Mouse (Mus musculus) hindbrain, embryonic 10.5 days (tissue): Measurements from ENCODE around the gene Rhob. TPM values are rescaled to one million over a fixed set of nuclear protein-coding genes. Genes with fewer than 3 reads are reported as not detected.

Experiments
- DNase-seq: peaks from one replicate; pipeline ENCODE4 v3.0.0-alpha.2; 2017; ENCODE audit warnings: low spot score
- H3K27ac ChIP-seq: fragments of 300-500 bp; sonication (generic); 2 replicates; pipeline ENCODE4 v1.5.1; 2016; ENCODE audit warnings: mild to moderate bottlenecking, moderate library complexity
- H3K27me3 ChIP-seq: fragments of 300-500 bp; sonication (generic); 2 replicates; pipeline ENCODE4 v1.6.1; 2016; ENCODE audit warnings: mild to moderate bottlenecking; ENCODE audit not compliant: poor library complexity, insufficient read depth, severe bottlenecking
- H3K36me3 ChIP-seq: fragments of 300-500 bp; sonication (generic); 2 replicates; pipeline ENCODE4 v1.6.1; 2016; ENCODE audit warnings: mild to moderate bottlenecking, moderate library complexity
- H3K4me1 ChIP-seq: fragments of 300-500 bp; sonication (generic); replicated peaks from 2 replicates; pipeline ENCODE4 v1.6.1; 2016; ENCODE audit warnings: mild to moderate bottlenecking
- H3K4me3 ChIP-seq: fragments of 300-500 bp; sonication (generic); 2 replicates; pipeline ENCODE4 v1.5.1; 2016; ENCODE audit warnings: mild to moderate bottlenecking, moderate library complexity
- H3K9me3 ChIP-seq: fragments of 300-500 bp; sonication (generic); 2 replicates; pipeline ENCODE4 v1.6.1; 2016; ENCODE audit warnings: mild to moderate bottlenecking, moderate library complexity
- WGBS: fragments of 180-500 bp; shearing (Covaris S2); methylation state at CpG from one replicate; pipeline ENCODE4 v1.1.7; 2016; 5-methylcytosine and 5-hydroxymethylcytosine counted together
- polyA plus RNA-seq: library from polyadenylated mRNA; unstranded; fragments of >200 nt; fragmentation: Nextera tagmentation; extraction: Ambion mirVana; gene quantifications from 2 replicates; pipeline ENCODE4 v1.2.1, GENCODE M21; 2016

The Rhob gene
- 31.5 and 54.8 TPM in 2 replicates for polyA plus RNA-seq

DNA sequence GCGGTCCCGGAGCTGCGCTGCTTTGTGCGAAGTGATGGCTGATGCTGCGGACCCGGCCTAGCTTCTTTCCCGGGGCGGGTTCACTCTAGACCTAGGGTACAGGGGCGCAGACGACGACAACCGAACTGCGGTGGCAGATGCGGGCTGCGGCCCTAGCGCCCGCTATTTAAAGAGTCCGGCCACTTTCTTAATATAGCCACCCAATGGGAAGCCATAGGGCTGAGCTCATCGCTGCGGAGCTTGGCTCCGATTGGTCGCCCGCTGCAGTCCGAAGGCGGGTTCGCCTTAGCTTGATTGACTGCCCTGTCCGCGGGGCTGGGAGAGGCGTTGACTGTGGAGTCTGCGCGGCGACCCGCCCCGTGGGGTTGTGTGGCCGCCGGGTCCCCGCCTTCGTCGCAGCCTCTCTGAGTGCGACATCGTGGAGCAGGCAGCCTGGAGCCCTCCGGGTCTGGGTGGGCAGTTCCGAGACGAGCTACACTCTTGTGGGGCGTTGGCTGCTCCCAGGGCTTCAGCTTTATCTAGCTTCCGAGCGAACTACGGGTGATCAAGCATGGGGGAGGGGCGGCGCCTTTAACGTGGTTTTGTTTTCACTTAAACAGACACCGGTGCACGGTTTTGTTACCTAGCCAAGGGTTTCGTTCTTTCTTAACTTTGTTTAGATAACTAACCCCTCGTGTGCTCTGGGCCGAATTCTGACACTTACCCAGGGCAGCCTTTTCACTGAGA lies at the start of gene Rhob:
Gene Rhob, minus strand, starts transcription at position 139 of the 726 bp plus-strand sequence.
- H3K4me1 ChIP-seq = peaks cover 53% of the 10 kb centered on the region
- no peaks in the 10 kb centered on the region for H3K36me3 ChIP-seq
- under 1% methylated on average over 56 of the region's 56 CpGs for WGBS
- H3K4me3 ChIP-seq = peak within 1 kb of the TSS; percentile 92
- DNase-seq = peak; percentile 96
- H3K27me3 ChIP-seq = no peaks in the 10 kb centered on the region
- peak within 1 kb of the TSS; percentile 100 for H3K27ac ChIP-seq
- no peaks in the 10 kb centered on the region for H3K9me3 ChIP-seq

DNA sequence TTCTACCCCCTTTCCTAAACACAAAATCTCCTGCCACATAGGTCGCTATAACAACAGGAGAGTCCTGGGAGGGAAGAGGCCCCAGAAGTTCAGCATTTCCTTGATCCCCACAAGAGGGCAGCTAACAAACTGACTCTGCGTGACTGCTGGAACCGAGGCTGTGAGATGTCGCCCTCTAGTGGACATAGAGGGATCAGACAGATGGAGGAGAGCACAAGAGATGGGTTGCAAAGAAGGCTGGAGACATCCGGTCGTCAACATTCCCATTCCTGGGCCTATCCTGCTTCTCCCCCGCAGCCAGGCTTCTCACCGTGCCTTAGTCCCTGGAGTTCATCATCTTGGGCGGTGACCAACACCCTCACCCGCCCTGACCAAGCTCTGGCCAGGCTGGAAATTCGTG lies 47.5 kb upstream of the Rhob start:
- Histone ChIP-seq H3K36me3 (no peaks in the 10 kb centered on the region), H3K27me3 (no peaks in the 10 kb centered on the region), H3K4me1 (0 out of 2 replicates have a peak, but pooled peaks cover 4% of the 10 kb centered on the region), H3K27ac (no peak overlapping the region), H3K9me3 (no peaks in the 10 kb centered on the region), H3K4me3 (no peak overlapping the region)
- 18% methylated on average over 11 of the region's 11 CpGs for WGBS
- peak; percentile 80 for DNase-seq

DNA sequence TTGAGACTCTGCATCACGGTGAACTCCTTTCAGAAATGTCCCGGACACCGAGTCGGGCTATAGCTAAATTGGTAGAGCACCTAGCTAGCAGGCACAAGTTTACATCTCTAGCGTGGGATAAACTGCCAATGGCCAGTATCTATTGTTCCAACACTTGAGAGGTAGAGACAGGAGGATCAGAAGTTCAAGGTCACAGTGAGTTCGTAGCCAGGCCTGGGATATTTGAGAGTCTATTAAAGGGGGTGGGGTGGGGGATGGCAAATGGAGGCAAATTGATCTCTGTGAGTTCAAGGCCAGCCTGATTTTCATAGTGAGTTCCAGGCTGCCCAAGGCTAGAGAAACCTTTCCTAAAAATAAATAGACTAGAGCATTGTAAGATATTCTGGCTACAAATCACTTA lies 47.0 kb upstream of the Rhob start:
- H3K36me3 ChIP-seq = no peaks in the 10 kb centered on the region
- DNase-seq = no peak
- 90% methylated on average over 6 of the region's 6 CpGs for WGBS
- 0 out of 2 replicates have a peak, but pooled peaks cover 4% of the 10 kb centered on the region for H3K4me1 ChIP-seq
- no peaks in the 10 kb centered on the region for H3K9me3 ChIP-seq
- H3K27me3 ChIP-seq = no peaks in the 10 kb centered on the region
- no peak overlapping the region for H3K4me3 ChIP-seq
- no peak overlapping the region for H3K27ac ChIP-seq

DNA sequence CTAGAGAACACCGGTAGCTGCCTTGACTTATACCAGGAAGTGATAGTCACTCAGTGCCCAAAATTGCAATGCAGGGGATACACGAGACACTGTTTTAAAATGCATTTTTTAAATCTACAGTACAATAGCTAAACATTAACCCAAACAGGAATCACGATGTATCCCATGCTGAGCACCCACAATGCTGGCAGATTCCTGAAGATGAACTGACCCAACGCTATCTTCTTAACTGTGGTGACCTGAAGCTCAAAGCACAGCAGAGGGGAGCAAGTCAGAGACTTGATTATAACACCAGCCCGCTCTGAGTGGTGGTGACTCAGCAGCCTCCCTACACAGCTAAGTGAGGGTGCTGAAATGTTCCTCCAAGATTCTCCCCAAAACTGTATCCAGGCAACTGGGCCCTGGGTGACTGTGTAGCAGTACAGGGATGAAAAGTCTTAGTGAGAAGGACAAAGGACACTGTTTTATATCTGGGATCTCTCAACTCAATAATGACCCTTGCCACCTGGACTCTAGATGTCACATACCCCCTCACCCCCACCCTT lies 45.3 kb upstream of the Rhob start:
- 0 out of 2 replicates have a peak, but pooled peaks cover 4% of the 10 kb centered on the region for H3K4me1 ChIP-seq
- no peak overlapping the region for H3K4me3 ChIP-seq
- H3K27me3 ChIP-seq = no peaks in the 10 kb centered on the region
- no peak for DNase-seq
- H3K9me3 ChIP-seq = no peaks in the 10 kb centered on the region
- no peaks in the 10 kb centered on the region for H3K36me3 ChIP-seq
- no peak overlapping the region for H3K27ac ChIP-seq
- WGBS = 79% methylated on average over 5 of the region's 5 CpGs

DNA sequence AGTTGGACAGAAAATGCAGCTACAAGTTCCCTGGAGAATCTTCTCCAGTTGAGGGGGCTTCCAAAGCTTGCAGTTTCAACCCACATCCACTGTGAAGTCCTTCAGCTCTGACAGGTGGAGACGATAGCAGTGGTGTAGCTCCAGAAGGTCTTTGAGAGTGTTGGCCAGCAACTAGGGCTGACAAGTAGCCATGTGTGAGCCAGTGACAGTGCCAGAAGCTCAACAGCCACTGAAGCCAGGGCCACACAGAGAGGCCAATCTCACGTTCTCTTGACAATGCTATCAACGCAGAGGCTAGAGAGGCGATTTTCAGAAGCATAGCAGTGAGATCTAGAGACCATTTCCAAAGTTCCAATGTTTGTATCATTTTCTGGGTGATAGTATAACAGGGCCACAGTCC lies 42.6 kb upstream of the Rhob start:
- WGBS = 90% methylated on average over 4 of the region's 4 CpGs
- H3K27me3 ChIP-seq = no peaks in the 10 kb centered on the region
- H3K27ac ChIP-seq = no peak overlapping the region

DNA sequence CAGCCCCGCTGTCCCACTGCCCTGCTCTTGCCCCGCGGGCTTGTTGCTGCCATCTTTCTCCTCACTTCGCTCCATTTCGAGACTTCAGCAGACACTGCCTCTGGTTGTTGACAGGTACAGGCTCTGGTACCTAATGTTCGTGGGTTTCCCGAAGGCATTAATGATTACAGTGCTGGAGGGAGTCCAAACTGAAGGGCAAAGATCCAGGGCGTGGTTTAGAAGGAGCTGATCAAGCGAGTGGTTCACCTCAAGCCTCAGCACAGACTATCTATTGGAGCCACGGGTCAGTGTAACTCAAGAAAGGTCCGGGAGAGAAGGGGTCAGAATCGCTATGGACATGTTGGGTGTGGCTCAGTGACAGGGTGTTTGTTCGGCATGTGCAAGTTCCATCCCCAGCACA lies 39.7 kb upstream of the Rhob start:
- Histone ChIP-seq H3K4me1 (no peaks in the 10 kb centered on the region), H3K27ac (no peak overlapping the region), H3K27me3 (no peaks in the 10 kb centered on the region), H3K9me3 (0 out of 2 replicates have a peak, but pooled peaks cover 3% of the 10 kb centered on the region), H3K4me3 (no peak overlapping the region), H3K36me3 (no peaks in the 10 kb centered on the region)
- 89% methylated on average over 13 of the region's 13 CpGs for WGBS
- no peak for DNase-seq

More for the DNA sequence above, 42.6 kb upstream of the Rhob start:
- Histone ChIP-seq H3K9me3 (0 out of 2 replicates have a peak, but pooled peaks cover 3% of the 10 kb centered on the region), H3K4me1 (0 out of 2 replicates have a peak, but pooled peaks cover 2% of the 10 kb centered on the region), H3K36me3 (no peaks in the 10 kb centered on the region), H3K4me3 (no peak overlapping the region)
- no peak for DNase-seq

DNA sequence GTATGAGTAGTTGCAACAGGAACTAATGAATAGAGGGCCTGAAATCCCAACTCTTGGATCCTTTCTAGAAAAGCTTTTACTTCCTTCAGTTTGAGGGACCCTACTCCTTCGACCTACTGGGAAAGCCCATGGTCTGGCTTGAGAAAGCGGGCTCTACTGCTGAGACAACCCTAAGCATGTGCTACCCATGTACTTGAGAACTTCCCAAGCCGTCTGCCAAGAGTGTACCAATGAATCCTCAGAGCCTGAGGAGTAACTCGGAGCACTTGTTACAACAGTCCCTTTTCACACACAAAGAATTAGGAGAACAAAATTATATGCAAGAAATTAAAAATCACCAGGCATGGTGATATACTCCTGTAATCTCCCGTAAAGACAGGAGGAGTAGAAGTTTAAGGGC lies 37.5 kb upstream of the Rhob start:
- no peaks in the 10 kb centered on the region for H3K27me3 ChIP-seq
- no peaks in the 10 kb centered on the region for H3K36me3 ChIP-seq
- no peaks in the 10 kb centered on the region for H3K4me1 ChIP-seq
- WGBS = 88% methylated on average over 5 of the region's 5 CpGs
- H3K9me3 ChIP-seq = 0 out of 2 replicates have a peak, but pooled peaks cover 3% of the 10 kb centered on the region
- no peak for DNase-seq
- H3K4me3 ChIP-seq = no peak overlapping the region
- H3K27ac ChIP-seq = no peak overlapping the region

DNA sequence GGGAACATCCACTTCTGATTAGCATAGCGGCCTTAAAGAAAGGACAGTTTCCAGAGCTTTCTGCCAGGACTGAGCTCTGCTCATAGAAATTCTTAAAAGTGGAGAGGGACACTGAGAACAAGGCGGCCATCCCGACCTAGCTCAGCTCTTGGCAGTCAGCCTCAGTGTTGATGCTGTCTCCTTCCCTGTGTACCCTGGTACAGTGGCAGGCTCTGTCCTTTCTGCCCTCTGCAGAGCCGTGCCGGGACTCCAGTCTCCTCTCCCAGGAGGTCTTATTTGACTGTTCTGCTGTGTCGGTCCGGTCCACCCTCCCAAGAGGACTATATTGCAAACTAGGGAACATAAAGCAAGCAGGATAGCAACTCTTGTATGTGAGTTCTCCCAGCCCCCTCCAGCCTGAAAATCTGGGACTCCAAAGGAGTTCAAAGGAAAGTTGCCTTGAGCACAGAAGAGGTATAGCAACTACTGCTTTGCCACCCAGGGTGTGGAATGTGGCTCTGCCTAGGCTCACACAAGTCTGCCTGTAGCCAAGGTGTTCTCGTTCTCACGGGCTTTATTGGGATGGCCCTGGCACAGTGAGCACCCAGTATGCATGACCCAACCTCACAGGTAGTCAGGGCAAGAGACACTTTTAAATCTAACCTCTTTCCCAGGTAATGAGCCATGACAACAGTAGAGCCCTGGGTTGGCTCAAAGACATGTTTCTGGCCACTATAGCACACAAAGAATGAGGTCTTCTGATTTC lies 36.6 kb upstream of the Rhob start:
- H3K27ac ChIP-seq = no peak overlapping the region

DNA sequence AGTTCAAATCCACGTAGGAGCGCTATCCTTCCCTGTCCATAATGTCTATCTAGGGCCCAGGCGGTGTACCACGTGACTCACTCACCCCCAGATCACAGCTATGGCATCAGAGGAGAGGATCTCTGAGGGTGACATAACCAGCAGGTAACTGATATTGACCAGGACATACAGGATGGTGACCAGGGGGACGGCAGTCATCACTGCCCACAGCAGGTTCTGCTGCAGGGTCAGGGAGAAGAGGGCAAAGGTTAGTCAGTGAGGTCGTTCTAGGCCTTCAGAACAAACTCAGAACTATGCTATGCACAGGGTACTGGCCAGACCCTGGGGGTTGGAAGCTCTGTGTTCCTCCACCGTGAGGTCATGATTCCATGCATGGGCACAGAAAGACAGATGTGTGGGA lies 35.8 kb upstream of the Rhob start:
- WGBS = 83% methylated on average over 7 of the region's 7 CpGs
- no peak overlapping the region for H3K27ac ChIP-seq
- 0 out of 2 replicates have a peak, but pooled peaks cover 3% of the 10 kb centered on the region for H3K9me3 ChIP-seq
- DNase-seq = no peak
- H3K36me3 ChIP-seq = no peaks in the 10 kb centered on the region
- H3K4me1 ChIP-seq = no peaks in the 10 kb centered on the region
- H3K27me3 ChIP-seq = no peaks in the 10 kb centered on the region
- no peak overlapping the region for H3K4me3 ChIP-seq

More for the DNA sequence above, 36.6 kb upstream of the Rhob start:
- H3K9me3 ChIP-seq = 0 out of 2 replicates have a peak, but pooled peaks cover 3% of the 10 kb centered on the region
- no peaks in the 10 kb centered on the region for H3K4me1 ChIP-seq
- no peaks in the 10 kb centered on the region for H3K27me3 ChIP-seq
- no peak for DNase-seq
- WGBS = 75% methylated on average over 9 of the region's 9 CpGs
- H3K36me3 ChIP-seq = no peaks in the 10 kb centered on the region
- no peak overlapping the region for H3K4me3 ChIP-seq

DNA sequence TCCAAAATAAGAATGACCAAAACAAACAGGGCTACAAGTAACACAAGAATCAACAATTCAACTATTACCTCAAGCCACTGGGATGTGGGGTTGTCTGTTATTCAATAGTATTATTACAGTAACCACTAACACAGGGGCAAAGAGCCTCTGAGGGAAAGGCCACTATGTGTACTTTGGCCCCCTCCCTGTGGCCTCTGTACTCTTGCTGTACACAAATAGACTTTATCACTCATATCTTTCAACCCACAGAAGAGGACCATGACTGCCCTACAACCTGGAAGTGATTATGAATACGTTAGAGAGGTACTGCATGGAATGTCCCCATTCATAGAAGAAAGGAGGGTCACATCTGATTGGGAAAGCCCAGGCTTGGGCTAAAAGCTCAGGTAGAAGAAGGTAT lies 35.1 kb upstream of the Rhob start:
- H3K4me1 ChIP-seq = no peaks in the 10 kb centered on the region
- no peaks in the 10 kb centered on the region for H3K27me3 ChIP-seq
- no peaks in the 10 kb centered on the region for H3K36me3 ChIP-seq
- no peak for DNase-seq
- 0 out of 2 replicates have a peak, but pooled peaks cover 3% of the 10 kb centered on the region for H3K9me3 ChIP-seq
- no peak overlapping the region for H3K4me3 ChIP-seq
- WGBS = 81% methylated on average over 1 of the region's 1 CpGs
- no peak overlapping the region for H3K27ac ChIP-seq

DNA sequence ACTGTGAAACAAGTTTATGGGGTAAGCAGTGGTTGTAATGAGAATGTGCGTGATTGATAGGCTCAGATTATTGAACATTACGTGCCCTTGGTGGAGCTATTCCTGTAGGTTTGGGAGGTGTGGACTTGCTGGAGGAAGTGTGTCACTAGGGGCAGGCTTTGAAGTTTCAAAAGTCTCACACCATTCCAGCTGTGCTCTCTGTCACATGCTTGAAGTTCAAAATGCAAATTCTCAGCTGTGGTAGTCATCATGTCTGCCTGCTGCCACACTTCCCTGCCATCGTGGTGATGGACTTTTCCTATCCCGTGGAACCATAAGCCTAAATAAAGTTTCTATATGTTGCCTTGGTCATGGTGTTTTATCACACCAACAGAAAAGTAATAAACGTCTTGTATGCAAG lies 28.0 kb upstream of the Rhob start:
- no peaks in the 10 kb centered on the region for H3K27me3 ChIP-seq
- no peaks in the 10 kb centered on the region for H3K36me3 ChIP-seq
- WGBS = 83% methylated on average over 5 of the region's 5 CpGs
- no peaks in the 10 kb centered on the region for H3K4me1 ChIP-seq
- H3K9me3 ChIP-seq = no peaks in the 10 kb centered on the region
- no peak for DNase-seq
- no peak overlapping the region for H3K27ac ChIP-seq
- H3K4me3 ChIP-seq = no peak overlapping the region

DNA sequence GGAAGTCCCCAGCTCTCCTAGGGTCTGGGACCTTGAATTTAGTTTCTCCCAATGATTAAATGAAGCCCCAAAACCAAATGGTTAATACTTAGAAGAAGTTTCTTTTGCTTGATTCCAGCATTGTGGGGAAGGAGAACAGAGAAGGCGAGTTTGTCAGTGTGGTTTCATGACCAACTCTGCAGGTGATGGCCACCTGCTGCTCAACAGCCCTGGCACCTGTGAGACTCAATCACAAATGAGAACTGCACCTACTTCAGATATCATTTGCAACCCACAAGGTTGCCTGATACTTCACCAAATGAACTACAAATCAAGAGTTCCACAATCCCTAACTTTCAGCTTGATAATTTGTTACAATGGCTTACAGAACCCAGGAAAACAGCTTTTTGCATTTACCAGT lies 27.4 kb upstream of the Rhob start:
- no peak for DNase-seq
- Histone ChIP-seq H3K9me3 (no peaks in the 10 kb centered on the region), H3K27me3 (no peaks in the 10 kb centered on the region), H3K4me1 (no peaks in the 10 kb centered on the region), H3K27ac (no peak overlapping the region), H3K36me3 (no peaks in the 10 kb centered on the region), H3K4me3 (no peak overlapping the region)
- WGBS = 73% methylated on average over 1 of the region's 1 CpGs

DNA sequence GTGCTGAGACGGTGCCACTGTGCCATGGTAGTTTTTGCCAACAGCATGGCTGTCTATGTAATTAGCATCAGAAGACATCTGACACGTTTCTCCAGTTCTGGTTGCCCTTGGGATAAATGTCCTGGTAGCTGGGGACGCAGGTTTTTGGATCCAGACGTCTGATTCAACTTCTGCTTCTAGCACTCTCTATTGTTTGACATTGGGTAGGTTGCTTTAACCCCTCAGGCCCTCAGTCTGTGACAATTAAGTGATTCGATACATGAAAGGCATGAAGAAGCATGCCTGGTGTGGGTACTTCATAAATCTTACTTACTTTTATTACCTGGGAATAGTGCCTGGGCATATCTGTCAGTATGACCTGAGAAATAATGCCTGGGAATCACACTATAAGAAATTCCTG lies 24.3 kb upstream of the Rhob start:
- Histone ChIP-seq H3K36me3 (no peaks in the 10 kb centered on the region), H3K4me3 (no peak overlapping the region), H3K27ac (no peak overlapping the region), H3K9me3 (no peaks in the 10 kb centered on the region), H3K27me3 (no peaks in the 10 kb centered on the region), H3K4me1 (peaks cover 16% of the 10 kb centered on the region)
- WGBS = 69% methylated on average over 5 of the region's 5 CpGs
- DNase-seq = no peak
